Mouse (Mus musculus): ENCODE data around the gene Stk32b. TPM values are rescaled to one million over a fixed set of nuclear protein-coding genes. Genes with fewer than 3 reads are reported as not detected.

Stk32b gene
- total and polyA plus RNA-seq, 2 experiments from 2014 or later, result 18.9 to 22.8 TPM

- Histone ChIP-seq H3K4me1 (ENCODE audit: insufficient read depth) (no peaks in the 10 kb centered on the region), H3K27me3 (ENCODE audit: insufficient read depth, low read length) (no peaks in the 10 kb centered on the region), H3K4me3 (ENCODE audit: low read depth, low read length) (no peak overlapping the region), H3K4me2 (ENCODE audit: low read depth) (no peak overlapping the region), H3K9me3 (ENCODE audit: low read length) (peaks cover 7% of the 10 kb centered on the region; the same call in 1 of the 2 replicates), H3K27ac (ENCODE audit: low read depth, low read length) (no peak overlapping the region), H3K9ac (no peak overlapping the region), H3K36me3 (ENCODE audit: insufficient read depth) (peaks cover 7% of the 10 kb centered on the region; the same call in 1 of the 2 replicates)
- DNase-seq, result no peak
- TF ChIP-seq CTCF (IDR thresholded peaks at IDR 0.05; ENCODE audit: low read depth), result no peak
- ATAC-seq, result no peak
- WGBS, result 62% methylated on average over 2 of the region's 2 CpGs
Measured at GRCm38 (mm10) chr5:37456590-37456989, 260.4 kb downstream of the Stk32b start.

GRCm38 (mm10) chr5:37447546-37447945, 269.4 kb downstream of the Stk32b start:
- H3K9me3 ChIP-seq (ENCODE audit: low read length), result peaks cover 3% of the 10 kb centered on the region; the same call in 1 of the 2 replicates
- H3K4me2 ChIP-seq (ENCODE audit: low read depth), result no peak overlapping the region
- TF ChIP-seq CTCF (IDR thresholded peaks at IDR 0.05; ENCODE audit: low read depth), result no peak
- no peak overlapping the region for H3K27ac ChIP-seq (ENCODE audit: low read depth, low read length)
- H3K36me3 ChIP-seq (ENCODE audit: insufficient read depth), result no peaks in the 10 kb centered on the region; the same call in 1 of the 2 replicates
- H3K9ac ChIP-seq, result no peak overlapping the region
- 90% methylated on average over 3 of the region's 3 CpGs for WGBS
- no peak overlapping the region for H3K4me3 ChIP-seq (ENCODE audit: low read depth, low read length)
- no peak for ATAC-seq
- DNase-seq, result no peak
- no peaks in the 10 kb centered on the region for H3K27me3 ChIP-seq (ENCODE audit: insufficient read depth, low read length)
- H3K4me1 ChIP-seq (ENCODE audit: insufficient read depth), result no peaks in the 10 kb centered on the region

- H3K36me3 ChIP-seq (ENCODE audit: insufficient read depth), result no peaks in the 10 kb centered on the region; the same call in 1 of the 2 replicates
- ATAC-seq (no peak), DNase-seq (no peak)
- H3K27ac ChIP-seq (ENCODE audit: low read depth, low read length), result no peak overlapping the region
- no peak overlapping the region for H3K9ac ChIP-seq
- no peak overlapping the region for H3K4me3 ChIP-seq (ENCODE audit: low read depth, low read length)
- no peak overlapping the region for H3K4me2 ChIP-seq (ENCODE audit: low read depth)
- TF ChIP-seq CTCF (IDR thresholded peaks at IDR 0.05; ENCODE audit: low read depth), result no peak
- no peaks in the 10 kb centered on the region for H3K4me1 ChIP-seq (ENCODE audit: insufficient read depth)
- H3K27me3 ChIP-seq (ENCODE audit: insufficient read depth, low read length), result no peaks in the 10 kb centered on the region
- WGBS, result 79% methylated on average over 2 of the region's 2 CpGs
- peaks cover 3% of the 10 kb centered on the region; the same call in 1 of the 2 replicates for H3K9me3 ChIP-seq (ENCODE audit: low read length)
Measured at GRCm38 (mm10) chr5:37442767-37443166, 274.2 kb downstream of the Stk32b start.

- Histone ChIP-seq H3K4me1 (ENCODE audit: insufficient read depth) (no peaks in the 10 kb centered on the region), H3K9ac (no peak overlapping the region), H3K36me3 (ENCODE audit: insufficient read depth) (no peaks in the 10 kb centered on the region), H3K9me3 (ENCODE audit: low read length) (no peaks in the 10 kb centered on the region), H3K27ac (ENCODE audit: low read depth, low read length) (no peak overlapping the region), H3K4me3 (ENCODE audit: low read depth, low read length) (no peak overlapping the region), H3K4me2 (ENCODE audit: low read depth) (no peak overlapping the region), H3K27me3 (ENCODE audit: insufficient read depth, low read length) (no peaks in the 10 kb centered on the region)
- WGBS, result 65% methylated on average over 3 of the region's 3 CpGs
- ATAC-seq (no peak), DNase-seq (no peak)
- TF ChIP-seq CTCF (IDR thresholded peaks at IDR 0.05; ENCODE audit: low read depth), result no peak
Measured at GRCm38 (mm10) chr5:37435417-37435816, 281.6 kb downstream of the Stk32b start.

- H3K27ac ChIP-seq (ENCODE audit: low read depth, low read length), result no peak overlapping the region
- ATAC-seq (no peak), DNase-seq (no peak)
- no peaks in the 10 kb centered on the region for H3K9me3 ChIP-seq (ENCODE audit: low read length)
- H3K36me3 ChIP-seq (ENCODE audit: insufficient read depth), result no peaks in the 10 kb centered on the region
- H3K4me3 ChIP-seq (ENCODE audit: low read depth, low read length), result no peak overlapping the region
- no peak overlapping the region for H3K9ac ChIP-seq
- H3K27me3 ChIP-seq (ENCODE audit: insufficient read depth, low read length), result no peaks in the 10 kb centered on the region
- TF ChIP-seq CTCF (IDR thresholded peaks at IDR 0.05; ENCODE audit: low read depth), result no peak
- no peak overlapping the region for H3K4me2 ChIP-seq (ENCODE audit: low read depth)
- H3K4me1 ChIP-seq (ENCODE audit: insufficient read depth), result no peaks in the 10 kb centered on the region
Measured at GRCm38 (mm10) chr5:37427210-37427609, 289.8 kb downstream of the Stk32b start.

GRCm38 (mm10) chr5:37419028-37419427, 297.9 kb downstream of the Stk32b start:
- no peak for TF ChIP-seq CTCF (IDR thresholded peaks at IDR 0.05; ENCODE audit: low read depth)
- DNase-seq (no peak), ATAC-seq (no peak)
- no peaks in the 10 kb centered on the region for H3K4me1 ChIP-seq (ENCODE audit: insufficient read depth)
- H3K36me3 ChIP-seq (ENCODE audit: insufficient read depth), result no peaks in the 10 kb centered on the region
- H3K27me3 ChIP-seq (ENCODE audit: insufficient read depth, low read length), result no peaks in the 10 kb centered on the region
- no peak overlapping the region for H3K27ac ChIP-seq (ENCODE audit: low read depth, low read length)
- WGBS, result 87% methylated on average over 6 of the region's 6 CpGs
- H3K4me2 ChIP-seq (ENCODE audit: low read depth), result no peak overlapping the region
- H3K4me3 ChIP-seq (ENCODE audit: low read depth, low read length), result no peak overlapping the region
- no peak overlapping the region for H3K9ac ChIP-seq
- no peaks in the 10 kb centered on the region for H3K9me3 ChIP-seq (ENCODE audit: low read length)

Other genes starting within 250 kb of the Stk32b start
- 0.38 TPM in 1 of 2 replicates, not detected in the other for gene Cytl1, start 18.3 kb upstream of the Stk32b start, total RNA-seq (2014; rRNA removed)
- gene Cytl1, start 18.3 kb upstream of the Stk32b start, polyA plus RNA-seq (2015; fragmentation: Nextera tagmentation; extraction: Ambion mirVana), result 0.22 and 0.59 TPM in 2 replicates
- 7.0 and 7.4 TPM in 2 replicates for gene Msx1, start 107.4 kb upstream of the Stk32b start, total RNA-seq (2014; rRNA removed)
- gene Msx1, start 107.4 kb upstream of the Stk32b start, polyA plus RNA-seq (2015; fragmentation: Nextera tagmentation; extraction: Ambion mirVana), result 16.5 and 17.2 TPM in 2 replicates